Mouse (Mus musculus) MEL (cell line): ENCODE measurements around the gene Tsga13. TPM values are rescaled to one million over a fixed set of nuclear protein-coding genes. Genes with fewer than 3 reads are reported as not detected.

ENCODE experiments used
- DNase-seq: peaks from one replicate; pipeline ENCODE4 v3.0.0; 2011; ENCODE audit warnings: low read depth, low spot score
- H3K27ac ChIP-seq: 2 replicates; pipeline ENCODE4 v1.5.1; 2012; ENCODE audit warnings: low read depth, mild to moderate bottlenecking, control low read depth, low read length, moderate library complexity; ENCODE audit not compliant: control insufficient read depth
- H3K27me3 ChIP-seq, 2 experiments: fragments of 150-350 bp in 1 of 2; sonication (generic) in 1 of 2; 2 replicates each; pipeline ENCODE4 v1.6.1; 2012; ENCODE audit warnings: low read length in 2 of 2, mild to moderate bottlenecking in 2 of 2, improper control_type of control experiment in 1 of 2, moderate library complexity in 1 of 2; ENCODE audit not compliant: insufficient read depth in 2 of 2, control insufficient read depth in 1 of 2
- H3K36me3 ChIP-seq, 2 experiments: 2 replicates each; pipeline ENCODE4 v1.6.1; 2012 to 2014; ENCODE audit warnings: low read length in 2 of 2, improper control_type of control experiment in 1 of 2, inconsistent platforms in 1 of 2, mild to moderate bottlenecking in 1 of 2; ENCODE audit not compliant: insufficient read depth in 2 of 2, control insufficient read depth in 1 of 2
- H3K4me1 ChIP-seq, 2 experiments: fragments of 150-350 bp in 1 of 2; sonication (generic) in 1 of 2; 2 replicates each; pipeline ENCODE4 v1.6.1; 2012; ENCODE audit warnings: low read length in 2 of 2, improper control_type of control experiment in 1 of 2, mild to moderate bottlenecking in 1 of 2; ENCODE audit not compliant: insufficient read depth in 2 of 2, control insufficient read depth in 1 of 2
- H3K4me3 ChIP-seq, 2 experiments: fragments of 150-350 bp in 1 of 2; sonication (generic) in 1 of 2; 2 replicates each; pipeline ENCODE4 v1.5.1; 2012; ENCODE audit warnings: low read depth in 2 of 2, low read length in 2 of 2, mild to moderate bottlenecking in 2 of 2, moderate library complexity in 2 of 2, control low read depth in 1 of 2, improper control_type of control experiment in 1 of 2; ENCODE audit not compliant: control insufficient read depth in 1 of 2, insufficient read depth in 1 of 2
- H3K79me2 ChIP-seq: 2 replicates; pipeline ENCODE4 v1.6.1; 2012; ENCODE audit warnings: mild to moderate bottlenecking, low read length, moderate library complexity; ENCODE audit not compliant: control insufficient read depth, poor library complexity, insufficient read depth
- H3K9ac ChIP-seq: 2 replicates; pipeline ENCODE4 v1.6.1; 2012; ENCODE audit warnings: low read depth, mild to moderate bottlenecking, control low read depth, low read length, moderate library complexity; ENCODE audit not compliant: control insufficient read depth, poor library complexity, severe bottlenecking
- H3K9me3 ChIP-seq: fragments of 150-350 bp; sonication (generic); replicated peaks from 2 replicates; pipeline ENCODE4 v1.6.1; 2012; ENCODE audit warnings: mild to moderate bottlenecking, low read length, improper control_type of control experiment, moderate library complexity; ENCODE audit not compliant: insufficient read depth
- BHLHE40 ChIP-seq: IDR thresholded peaks from 2 replicates; pipeline ENCODE4 v1.6.1; 2012; ENCODE audit warnings: low read depth, mild to moderate bottlenecking, inconsistent platforms, low read length, improper control_type of control experiment, borderline replicate concordance
- CHD1 ChIP-seq: IDR thresholded peaks from 2 replicates; pipeline ENCODE4 v1.6.1; 2012; ENCODE audit warnings: low read depth, mild to moderate bottlenecking, inconsistent platforms, low read length, improper control_type of control experiment
- EP300 ChIP-seq, 2 experiments: IDR thresholded peaks; 2 replicates each; pipeline ENCODE4 v1.6.1; 2011; ENCODE audit warnings: improper control_type of control experiment in 2 of 2, low read length in 2 of 2, low read depth in 1 of 2, mild to moderate bottlenecking in 1 of 2
- GATA1 ChIP-seq: IDR thresholded peaks from 2 replicates; pipeline ENCODE4 v1.6.1; 2011; ENCODE audit warnings: low read depth, low read length, improper control_type of control experiment
- JUND ChIP-seq: IDR thresholded peaks from 2 replicates; pipeline ENCODE4 v1.6.1; 2011; ENCODE audit warnings: low read depth, mild to moderate bottlenecking, improper control_type of control experiment, low read length
- MAFK ChIP-seq: IDR thresholded peaks from 2 replicates; pipeline ENCODE4 v1.6.1; 2011; ENCODE audit warnings: low read depth, mild to moderate bottlenecking, low read length, improper control_type of control experiment, borderline replicate concordance
- MAX ChIP-seq: IDR thresholded peaks from 2 replicates; pipeline ENCODE4 v1.6.1; 2011; ENCODE audit warnings: low read length, improper control_type of control experiment
- MYB ChIP-seq: IDR thresholded peaks from 2 replicates; pipeline ENCODE4 v1.6.1; 2011; ENCODE audit warnings: mild to moderate bottlenecking, low read depth, low read length, improper control_type of control experiment
- MYC ChIP-seq: IDR thresholded peaks from 2 replicates; pipeline ENCODE4 v1.6.1; 2011; ENCODE audit warnings: low read depth, mild to moderate bottlenecking, low read length, improper control_type of control experiment, moderate library complexity
- NELFE ChIP-seq: IDR thresholded peaks from 2 replicates; pipeline ENCODE4 v1.6.1; 2011; ENCODE audit warnings: low read depth, low read length, improper control_type of control experiment
- NRF1 ChIP-seq: IDR thresholded peaks from 2 replicates; pipeline ENCODE4 v1.6.1; 2014; ENCODE audit warnings: low read depth, mild to moderate bottlenecking, inconsistent platforms, low read length, improper control_type of control experiment, moderate library complexity; ENCODE audit not compliant: poor library complexity, insufficient read depth, severe bottlenecking
- POLR2A ChIP-seq, 2 experiments: IDR thresholded peaks; 2 replicates each; pipeline ENCODE4 v1.6.1; 2011 to 2012; ENCODE audit warnings: low read length in 2 of 2, mild to moderate bottlenecking in 2 of 2, control low read depth in 1 of 2, improper control_type of control experiment in 1 of 2, low read depth in 1 of 2, moderate library complexity in 1 of 2; ENCODE audit not compliant: control insufficient read depth in 1 of 2, insufficient read depth in 1 of 2, poor library complexity in 1 of 2
- TAL1 ChIP-seq: IDR thresholded peaks from 2 replicates; pipeline ENCODE4 v1.6.1; 2012; ENCODE audit warnings: mild to moderate bottlenecking, inconsistent platforms, low read length, moderate library complexity, mixed read lengths
- USF1 ChIP-seq: IDR thresholded peaks from 2 replicates; pipeline ENCODE4 v1.6.1; 2014; ENCODE audit warnings: low read depth, mild to moderate bottlenecking, inconsistent platforms, low read length, improper control_type of control experiment, moderate library complexity
- USF2 ChIP-seq, 2 experiments: IDR thresholded peaks; 2 replicates each; pipeline ENCODE4 v1.6.1; 2011 to 2012; ENCODE audit warnings: improper control_type of control experiment in 2 of 2, low read length in 2 of 2, borderline replicate concordance in 1 of 2, inconsistent platforms in 1 of 2, low read depth in 1 of 2, mild to moderate bottlenecking in 1 of 2; ENCODE audit not compliant: insufficient read depth in 1 of 2
- ZMIZ1 ChIP-seq: IDR thresholded peaks from 2 replicates; pipeline ENCODE4 v1.6.1; 2012; ENCODE audit warnings: low read depth, mild to moderate bottlenecking, inconsistent platforms, low read length, improper control_type of control experiment, moderate library complexity
- ZNF384 ChIP-seq: IDR thresholded peaks from 2 replicates; pipeline ENCODE4 v1.6.1; 2012; ENCODE audit warnings: low read depth, mild to moderate bottlenecking, inconsistent platforms, low read length, improper control_type of control experiment
- polyA plus RNA-seq, 2 experiments: library from polyadenylated mRNA; stranded (reverse) in 1 of 2; unstranded in 1 of 2; fragments of >175 nt in 1 of 2; fragments of >200 nt in 1 of 2; gene quantifications; 2 replicates each; pipeline versions ENCODE4 v1.2.1 to v1.2.4; 2012; ENCODE audit warnings: low replicate concordance in 2 of 2, low read depth in 1 of 2; ENCODE audit not compliant: insufficient read length in 2 of 2, insufficient read depth in 1 of 2, missing spikeins in 1 of 2
- total RNA-seq: library from RNA; depleted of rRNA; stranded (reverse); fragments of 300-350 nt; gene quantifications from 2 replicates; pipeline ENCODE4 v1.2.3, GENCODE M21; 2012

The Tsga13 gene
- total and polyA plus RNA-seq, 3 experiments: not detected

DNA sequence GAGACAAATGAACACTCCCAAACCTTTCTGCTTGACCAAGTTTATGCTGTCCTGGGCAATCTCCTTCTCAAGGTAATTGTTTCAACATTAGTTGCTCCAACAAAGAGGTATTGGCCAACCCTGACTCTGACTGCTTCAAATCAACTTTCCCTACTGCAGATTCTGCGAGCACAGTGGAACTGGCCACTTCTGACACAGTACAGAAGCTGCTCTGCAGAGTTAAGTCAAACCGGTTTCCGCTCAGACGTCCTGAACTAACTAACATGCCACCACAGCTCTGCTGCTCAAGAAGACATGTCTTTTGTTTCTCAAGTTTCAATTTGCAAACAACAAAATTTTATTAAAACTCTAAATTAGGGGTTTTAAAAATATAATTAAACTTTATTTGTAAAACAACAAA is 22.3 kb downstream of the Tsga13 start:
- Histone ChIP-seq H3K27me3 (no peaks in the 10 kb centered on the region), H3K36me3 (peaks cover 0 to 5% of the 10 kb centered on the region in 2 experiments; a peak in 2 of 4 replicates), H3K9me3 (no peaks in the 10 kb centered on the region), H3K9ac (no peak overlapping the region), H3K4me1 (peaks cover 2 to 11% of the 10 kb centered on the region in 2 experiments), H3K4me3 (no peak overlapping the region), H3K79me2 (peaks cover 3% of the 10 kb centered on the region; the same call in 1 of the 2 replicates), H3K27ac (no peak overlapping the region)
- no peak for DNase-seq
- no peak for TF ChIP-seq NELFE
- TF ChIP-seq EP300 (IDR thresholded peaks at IDR 0.05; ENCODE audit: low read depth in 1 of 2, low read length in 2 of 2): no peak
- TF ChIP-seq MAX: no peak
- no peak for TF ChIP-seq CHD1
- no peak for TF ChIP-seq MYB

- no peak overlapping the region for H3K27ac ChIP-seq
- H3K79me2 ChIP-seq: peaks cover 3% of the 10 kb centered on the region; the same call in 1 of the 2 replicates
- no peak for TF ChIP-seq USF1
- no peak for TF ChIP-seq POLR2A (IDR thresholded peaks at IDR 0.05; ENCODE audit: control insufficient read depth in 1 of 2, insufficient read depth in 1 of 2, low read depth in 1 of 2, low read length in 2 of 2, poor library complexity in 1 of 2)
- TF ChIP-seq MAFK: no peak
- TF ChIP-seq JUND: no peak
- TF ChIP-seq TAL1: no peak
- no peak for TF ChIP-seq BHLHE40
- TF ChIP-seq NRF1: no peak
- TF ChIP-seq GATA1: no peak
- no peak for TF ChIP-seq USF2 (IDR thresholded peaks at IDR 0.05; ENCODE audit: borderline replicate concordance in 1 of 2, insufficient read depth in 1 of 2, low read depth in 1 of 2, low read length in 2 of 2)
- TF ChIP-seq MYC: no peak
- no peak for TF ChIP-seq ZMIZ1
- no peak for TF ChIP-seq ZNF384
- no peaks in the 10 kb centered on the region for H3K27me3 ChIP-seq
- H3K4me1 ChIP-seq: peaks cover 0 to 5% of the 10 kb centered on the region in 2 experiments; a peak in 3 of 4 replicates
- H3K4me3 ChIP-seq: no peak overlapping the region
- H3K9ac ChIP-seq: no peak overlapping the region
- no peak for DNase-seq
- peaks cover 0 to 4% of the 10 kb centered on the region in 2 experiments; a peak in 2 of 4 replicates for H3K36me3 ChIP-seq
- no peaks in the 10 kb centered on the region for H3K9me3 ChIP-seq
Measured at GRCm38 (mm10) chr6:30891761-30892160, 23.6 kb downstream of the Tsga13 start.
